Mouse (Mus musculus) left cerebral cortex, postnatal 36 days (tissue): ENCODE results near the gene Amigo3. TPM values are rescaled to one million over a fixed set of nuclear protein-coding genes. Genes with fewer than 3 reads are reported as not detected.
A peak's percentile ranks its signal among the peaks of the same experiment; 100 is the strongest.

Source experiments
- DNase-seq, 2 experiments: peaks; one replicate each; pipeline ENCODE4 v3.0.0; 2021 to 2022; ENCODE audit warnings: low spot score in 2 of 2, mixed read lengths in 1 of 2
- intact Hi-C: fragments of 180-260 bp; cut with DNase I; formaldehyde crosslinking; loops from one replicate; pipeline ENCODE4 v1.15.1; 2025
- total RNA-seq, 2 experiments: library from RNA; stranded (reverse); gene quantifications; 2 replicates each; pipeline ENCODE4 v1.2.3; 2021

The Amigo3 gene
- total RNA-seq, 2 experiments from 2014 or later = 1.7 to 1.8 TPM

DNA sequence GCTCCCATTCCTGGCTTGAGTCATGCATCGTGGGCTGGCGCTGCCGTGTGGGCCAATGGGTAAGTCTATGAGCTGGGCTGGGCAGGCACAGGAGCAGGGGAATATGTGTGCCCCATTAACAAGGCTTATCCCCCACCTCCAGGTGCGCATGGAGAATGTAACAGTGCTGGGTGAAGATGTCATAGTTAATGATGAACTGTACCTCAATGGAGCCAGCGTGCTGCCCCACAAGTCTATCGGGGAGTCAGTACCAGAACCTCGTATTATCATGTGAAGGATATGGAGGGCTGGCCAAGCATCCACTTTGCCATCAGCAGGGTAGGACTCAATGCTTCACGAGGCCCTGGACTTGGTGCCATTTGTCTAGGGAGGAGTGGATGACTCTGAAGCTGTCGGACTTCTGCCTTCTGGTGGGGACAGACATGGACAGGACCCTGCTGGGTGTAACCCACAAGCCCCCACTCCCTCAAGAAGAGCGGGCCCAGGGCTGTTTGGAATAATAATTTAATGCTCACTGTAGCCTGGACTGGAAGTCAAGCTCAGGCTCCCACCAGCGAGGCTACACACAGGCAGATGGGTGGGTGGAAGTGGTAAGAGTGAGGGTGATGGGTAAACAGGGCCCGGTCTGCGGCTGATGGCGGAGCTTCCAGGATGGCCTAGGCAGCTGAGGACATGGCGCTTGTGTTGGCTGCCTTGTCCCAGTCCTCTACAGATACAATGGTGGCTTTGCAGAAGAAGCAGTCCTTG lies 1.6 kb upstream of the Amigo3 start:
- intact Hi-C loops = loop anchor here (5.0 kb wide), 1 partner anchor 89 kb away; no protein-coding TSS in a partner anchor
- DNase-seq = no peak

DNA sequence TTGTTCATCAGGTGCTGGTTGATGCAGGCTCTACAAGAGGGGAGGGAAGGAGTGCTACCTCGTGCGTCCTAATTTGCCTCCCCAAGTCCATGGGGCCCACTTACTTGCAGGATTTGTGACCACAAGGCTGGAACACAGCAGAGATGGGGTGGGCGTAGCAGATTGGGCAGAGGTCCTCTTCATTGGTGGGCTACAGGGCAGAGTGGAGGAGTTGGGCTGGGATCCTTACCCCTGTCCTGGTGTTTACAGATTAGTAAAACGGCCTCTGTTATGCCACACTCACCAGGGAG lies 1.1 kb upstream of the Amigo3 start:
- no peak for DNase-seq
- intact Hi-C loops = loop anchor here (5.0 kb wide), 1 partner anchor 90 kb away; no protein-coding TSS in a partner anchor

GRCm38 (mm10) chr9:108052411-108052810 lies 548 bp upstream of the Amigo3 start:
- no peak for DNase-seq
- intact Hi-C loops = loop anchor here (5.0 kb wide), 1 partner anchor 90 kb away; no protein-coding TSS in a partner anchor

GRCm38 (mm10) chr9:108053665-108054225 lies 786 bp downstream of the Amigo3 start:
- intact Hi-C loops = loop anchor here (5.0 kb wide), 1 partner anchor 91 kb away; no protein-coding TSS in a partner anchor
- no peak for DNase-seq

- no peak for DNase-seq
- intact Hi-C loops = loop anchor here (5.0 kb wide), 1 partner anchor 92 kb away; no protein-coding TSS in a partner anchor
Observed at GRCm38 (mm10) chr9:108054331-108055040, 1.5 kb downstream of the Amigo3 start.

DNA sequence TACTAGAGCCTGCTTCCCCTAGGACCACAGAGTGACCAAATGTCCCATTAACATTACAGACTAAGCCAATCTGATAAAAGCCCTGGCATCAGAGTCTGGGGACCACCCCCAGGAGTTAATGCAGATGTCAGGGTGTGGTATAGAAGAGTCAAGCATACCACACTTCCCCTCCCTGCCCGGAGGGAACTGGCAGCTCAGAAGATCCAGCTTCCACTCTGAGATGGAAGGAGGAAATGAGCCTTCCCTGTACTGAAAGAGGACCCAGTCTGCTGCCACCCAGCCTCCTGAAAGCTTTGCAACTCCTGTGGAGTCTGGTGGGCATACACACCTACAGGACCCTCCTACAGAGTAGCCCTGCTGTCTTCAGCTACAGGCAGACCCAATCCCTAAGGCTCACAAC lies 2.1 kb downstream of the Amigo3 start:
- no peak for DNase-seq

GRCm38 (mm10) chr9:108055661-108056237 lies 2.8 kb downstream of the Amigo3 start:
- intact Hi-C loops = no loop called here
- no peak for DNase-seq

More for the DNA sequence above, 2.1 kb downstream of the Amigo3 start:
- intact Hi-C loops = no loop called here

DNA sequence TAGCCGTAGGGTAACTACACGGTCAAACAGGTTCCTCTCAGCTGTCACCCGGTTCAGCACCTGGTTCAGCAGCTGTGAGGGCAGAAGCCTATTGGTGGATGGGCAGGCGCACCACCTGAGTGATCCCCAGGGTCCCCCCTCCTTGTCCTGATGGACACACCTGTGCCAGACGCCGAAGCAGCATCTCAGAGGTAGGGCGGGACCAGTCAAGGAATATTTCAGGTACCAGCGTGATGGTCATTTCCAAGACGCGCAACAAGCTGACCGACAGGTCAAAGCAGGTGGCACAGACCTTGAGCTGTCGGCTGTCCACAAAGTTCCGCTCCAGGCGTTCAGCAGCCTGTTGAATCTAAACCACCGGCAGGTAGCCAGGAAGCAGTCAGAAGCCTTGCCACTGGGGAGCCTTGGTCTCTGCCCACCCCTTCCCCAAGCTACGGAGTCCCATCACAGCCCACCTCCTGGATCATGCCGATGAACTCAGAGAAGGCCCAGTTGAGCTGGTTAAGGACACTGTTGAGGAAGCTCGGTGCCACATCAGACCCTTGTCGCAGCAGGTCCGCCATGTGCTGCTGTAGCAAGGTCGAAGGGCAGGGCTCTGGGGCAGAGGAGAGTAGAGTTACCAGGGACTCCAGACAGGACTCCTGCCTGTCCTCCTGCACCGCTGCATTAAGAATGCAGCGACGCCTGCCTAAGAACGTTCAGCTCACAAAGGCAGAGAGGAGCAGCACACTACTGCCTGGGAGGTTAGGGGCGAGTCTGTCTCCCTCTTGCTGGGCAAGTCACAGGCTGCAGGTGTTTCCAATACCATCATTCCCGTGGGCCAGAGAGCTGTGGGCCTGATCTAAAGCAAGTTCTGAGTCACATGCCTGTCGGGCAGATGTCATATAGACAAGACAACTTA lies 3.7 kb downstream of the Amigo3 start:
- intact Hi-C loops = no loop called here
- DNase-seq = no peak

GRCm38 (mm10) chr9:108057262-108057562 lies 4.3 kb downstream of the Amigo3 start:
- intact Hi-C loops = no loop called here
- DNase-seq = no peak

- intact Hi-C loops = no loop called here
- no peak for DNase-seq
Observed at GRCm38 (mm10) chr9:108058291-108058690, 5.3 kb downstream of the Amigo3 start.

DNA sequence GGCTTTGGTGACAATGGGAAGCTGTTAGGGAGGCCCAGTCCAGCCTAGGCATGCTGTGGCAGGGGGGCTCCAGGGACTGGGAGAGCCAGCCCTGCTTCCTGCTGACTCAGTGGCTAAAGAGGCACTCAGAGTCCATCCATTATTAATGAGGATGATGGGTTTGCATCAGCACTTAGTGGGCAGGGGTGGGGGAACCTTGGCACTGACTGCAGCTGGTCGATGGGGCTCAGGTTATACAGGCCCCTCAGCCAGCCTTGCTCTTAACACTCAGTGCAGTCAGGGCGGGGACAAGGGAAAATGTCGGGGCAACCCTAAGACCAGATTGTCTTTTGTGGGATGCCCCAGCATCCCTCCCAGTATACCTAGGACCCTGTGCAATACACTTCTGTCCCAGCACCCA lies 9.2 kb downstream of the Amigo3 start:
- no peak for DNase-seq
- intact Hi-C loops = no loop called here

- no peak for DNase-seq
- intact Hi-C loops = no loop called here
Observed at GRCm38 (mm10) chr9:108063361-108063760, 10.4 kb downstream of the Amigo3 start.

- intact Hi-C loops = loop anchor here (5.0 kb wide), 2 partner anchors 103 to 163 kb away; no protein-coding TSS in a partner anchor
- DNase-seq = peak; percentile 60 to 61
Observed at GRCm38 (mm10) chr9:108065491-108066011, 12.6 kb downstream of the Amigo3 start.

GRCm38 (mm10) chr9:108067199-108067598 lies 14.2 kb downstream of the Amigo3 start:
- intact Hi-C loops = loop anchor here (5.0 kb wide), 2 partner anchors 105 to 165 kb away; no protein-coding TSS in a partner anchor
- DNase-seq = no peak

- intact Hi-C loops = loop anchor here (5.0 kb wide), 2 partner anchors 106 to 166 kb away; no protein-coding TSS in a partner anchor
- DNase-seq = peak; percentile 70 to 81
Observed at GRCm38 (mm10) chr9:108067900-108068299, 14.9 kb downstream of the Amigo3 start.

DNA sequence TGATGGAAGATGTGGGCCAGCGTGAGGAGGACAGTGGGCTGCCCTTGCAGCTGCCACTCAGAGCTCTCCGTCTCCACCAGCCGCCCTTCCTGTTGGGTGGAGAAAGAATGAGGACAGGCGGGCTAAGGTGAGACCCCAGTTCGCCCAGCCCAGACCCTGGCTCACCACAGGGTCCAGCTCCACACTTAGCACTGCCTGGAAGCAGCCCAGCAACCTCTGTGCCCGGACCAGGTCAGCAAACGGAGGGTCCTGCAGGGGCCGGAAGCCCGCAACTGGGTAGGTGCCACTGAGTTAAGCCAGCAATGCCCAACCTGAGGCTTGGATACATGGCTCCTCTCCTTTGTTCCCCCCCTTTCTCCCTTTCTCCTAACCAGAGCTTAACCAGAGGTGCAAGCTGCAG lies 16.0 kb downstream of the Amigo3 start:
- no peak for DNase-seq
- intact Hi-C loops = loop anchor here (5.0 kb wide), 2 partner anchors 107 to 167 kb away; no protein-coding TSS in a partner anchor

DNA sequence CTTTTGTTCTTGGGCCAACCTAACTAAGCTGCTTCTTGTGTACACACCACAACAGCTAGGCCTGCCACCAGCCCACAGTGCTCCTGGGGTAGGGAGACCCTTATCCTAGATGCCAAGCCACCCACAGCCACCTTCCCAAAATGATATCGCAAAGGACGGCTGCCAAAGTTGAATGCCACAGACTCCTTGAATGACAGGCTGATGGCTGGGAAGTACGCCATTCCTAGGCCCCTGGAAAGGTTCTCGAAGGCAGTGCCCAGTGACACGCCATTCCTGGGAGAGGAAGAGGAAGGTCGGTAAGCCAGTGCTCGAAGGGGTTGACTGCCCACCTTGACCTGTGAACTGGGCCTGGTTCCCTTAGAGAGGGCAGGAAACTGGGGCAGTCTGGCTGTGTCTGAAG lies 16.6 kb downstream of the Amigo3 start:
- intact Hi-C loops = loop anchor here (5.0 kb wide), 2 partner anchors 107 to 167 kb away; no protein-coding TSS in a partner anchor

GRCm38 (mm10) chr9:108071801-108072200 lies 18.8 kb downstream of the Amigo3 start:
- intact Hi-C loops = no loop called here
- no peak for DNase-seq

More for the DNA sequence above, 16.6 kb downstream of the Amigo3 start:
- DNase-seq = no peak

DNA sequence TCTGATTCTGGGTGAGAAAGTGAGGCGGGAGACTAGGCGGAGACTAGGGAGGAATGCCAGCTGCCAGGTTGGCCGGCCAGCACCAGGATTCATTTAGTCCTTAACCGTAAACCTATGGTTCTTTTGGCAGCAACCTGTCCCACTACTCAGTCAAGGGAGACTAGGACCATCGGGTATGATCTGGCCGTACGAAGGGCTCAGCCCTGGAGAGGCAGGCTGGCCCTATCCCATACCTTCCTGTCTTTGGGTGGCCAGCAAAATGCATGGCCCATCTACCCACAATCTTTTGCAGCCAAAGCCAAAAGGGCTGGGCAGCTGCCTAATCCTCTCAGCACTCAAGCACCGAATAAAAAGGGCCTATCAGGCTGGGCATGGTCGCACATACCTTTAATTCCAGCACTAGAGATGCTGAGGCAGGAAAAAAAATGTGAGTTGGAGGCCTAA lies 19.5 kb downstream of the Amigo3 start:
- intact Hi-C loops = no loop called here
- no peak for DNase-seq
